In genomic region chrX:136590199-136590896, GRCm38 (mm10) we compare ENCODE assay signal across 8 mouse cellular contexts. TPM values are rescaled to one million over a fixed set of nuclear protein-coding genes. Genes with fewer than 3 reads are reported as not detected.
DNase-seq lines count a peak whose midpoint lies in the region; ATAC-seq lines count a peak whose summit lies in the region.

Gene Tceal3, plus strand, starts transcription at chrX:136590842.

- no peaks in the 10 kb centered on the region for H3K27me3 ChIP-seq in forebrain, embryonic 14.5 days (replicated peaks; ENCODE audit: control insufficient read depth, insufficient read depth, low read length)
- no peaks in the 10 kb centered on the region for H3K27me3 ChIP-seq in neural tube, embryonic 15.5 days (replicated peaks)
- no peaks in the 10 kb centered on the region for H3K27me3 ChIP-seq in intestine, embryonic 15.5 days (replicated peaks)

- H3K36me3 ChIP-seq in forebrain, embryonic 14.5 days (ENCODE audit: control insufficient read depth, insufficient read depth, low read length): no peaks in the 10 kb centered on the region
- H3K36me3 ChIP-seq in neural tube, embryonic 15.5 days: no peaks in the 10 kb centered on the region
- no peaks in the 10 kb centered on the region for H3K36me3 ChIP-seq in intestine, embryonic 15.5 days

- 43% methylated on average over 12 of the region's 12 CpGs for WGBS in forebrain, embryonic 14.5 days
- 32% methylated on average over 12 of the region's 12 CpGs for WGBS in neural tube, embryonic 15.5 days
- WGBS in intestine, embryonic 15.5 days: 60% methylated on average over 12 of the region's 12 CpGs

- peak within 1 kb of the TSS; percentile 28 for H3K4me3 ChIP-seq in forebrain, embryonic 14.5 days (ENCODE audit: low read depth, low read length)
- H3K4me3 ChIP-seq in neural tube, embryonic 15.5 days (replicated peaks): peak within 1 kb of the TSS; percentile 43
- no peak within 1 kb of the TSS for H3K4me3 ChIP-seq in intestine, embryonic 15.5 days (replicated peaks)

- H3K4me2 ChIP-seq in forebrain, embryonic 14.5 days (ENCODE audit: low read length): peak within 1 kb of the TSS; percentile 42
- H3K4me2 ChIP-seq in neural tube, embryonic 15.5 days: peak within 1 kb of the TSS; percentile 49
- H3K4me2 ChIP-seq in intestine, embryonic 15.5 days (replicated peaks): no peak within 1 kb of the TSS

- peak within 1 kb of the TSS; percentile 52 for H3K27ac ChIP-seq in forebrain, embryonic 14.5 days (ENCODE audit: low read depth, low read length)
- peak within 1 kb of the TSS; percentile 84 for H3K27ac ChIP-seq in neural tube, embryonic 15.5 days (replicated peaks)
- no peak within 1 kb of the TSS for H3K27ac ChIP-seq in intestine, embryonic 15.5 days

- peak; percentile 72 for DNase-seq in MEL-GATA-1-ER (ENCODE audit: extremely low read depth, low read depth)
- peak; percentile 62 for DNase-seq in cerebellum, adult 11 months
- peak; percentile 89 for DNase-seq in forebrain, embryonic 14.5 days (ENCODE audit: low spot score)
- peak; percentile 30 for DNase-seq in left cerebral cortex, adult 11 months (ENCODE audit: low spot score)
- DNase-seq in thymus, postnatal 25 days: no peak
- DNase-seq in heart, postnatal 4 days: no peak

- H3K9me3 ChIP-seq in forebrain, embryonic 14.5 days (replicated peaks; ENCODE audit: control insufficient read depth, low read length): no peaks in the 10 kb centered on the region
- no peaks in the 10 kb centered on the region for H3K9me3 ChIP-seq in neural tube, embryonic 15.5 days (replicated peaks)
- no peaks in the 10 kb centered on the region for H3K9me3 ChIP-seq in intestine, embryonic 15.5 days

- H3K9ac ChIP-seq in forebrain, embryonic 14.5 days (ENCODE audit: low read length): peak within 1 kb of the TSS; percentile 50; the same call in 1 of the 2 replicates
- H3K9ac ChIP-seq in neural tube, embryonic 15.5 days (replicated peaks): peak within 1 kb of the TSS; percentile 38
- no peak within 1 kb of the TSS for H3K9ac ChIP-seq in intestine, embryonic 15.5 days

- no peaks in the 10 kb centered on the region for H3K4me1 ChIP-seq in forebrain, embryonic 14.5 days (ENCODE audit: control insufficient read depth, insufficient read depth, low read length)
- H3K4me1 ChIP-seq in neural tube, embryonic 15.5 days: no peaks in the 10 kb centered on the region
- H3K4me1 ChIP-seq in intestine, embryonic 15.5 days (replicated peaks): no peaks in the 10 kb centered on the region

- ATAC-seq in forebrain, embryonic 14.5 days: peak; percentile 97
- ATAC-seq in neural tube, embryonic 15.5 days (ENCODE audit: low FRiP score): peak; percentile 96
- ATAC-seq in intestine, embryonic 15.5 days: no peak

RNA-seq across cellular contexts. Expression of gene Tceal3, which starts in this region (rescaled TPM):
- 29.2 and 31.6 TPM in 2 replicates for polyA plus RNA-seq in forebrain, embryonic 14.5 days (2014; fragmentation: Nextera tagmentation; extraction: Ambion mirVana)
- polyA plus RNA-seq in neural tube, embryonic 15.5 days (2015; fragmentation: Nextera tagmentation; extraction: Ambion mirVana): 75.6 and 89.4 TPM in 2 replicates
- polyA plus RNA-seq in intestine, embryonic 15.5 days (2015; fragmentation: Nextera tagmentation; extraction: Ambion mirVana): 6.4 and 7.4 TPM in 2 replicates
- total RNA-seq in heart, postnatal 4 days (2021): under 1 TPM; 0.62 to 0.65 TPM

Comparison
In these comparisons a context has a peak if more than half of its experiments do, and no peak if none do; other contexts are left out.
1. DNase-seq: peak in MEL-GATA-1-ER (single experiment), cerebellum, adult 11 months (single experiment), forebrain, embryonic 14.5 days (single experiment) and left cerebral cortex, adult 11 months (single experiment); none in thymus, postnatal 25 days (single experiment) and heart, postnatal 4 days (single experiment).